In the genomic region with DNA sequence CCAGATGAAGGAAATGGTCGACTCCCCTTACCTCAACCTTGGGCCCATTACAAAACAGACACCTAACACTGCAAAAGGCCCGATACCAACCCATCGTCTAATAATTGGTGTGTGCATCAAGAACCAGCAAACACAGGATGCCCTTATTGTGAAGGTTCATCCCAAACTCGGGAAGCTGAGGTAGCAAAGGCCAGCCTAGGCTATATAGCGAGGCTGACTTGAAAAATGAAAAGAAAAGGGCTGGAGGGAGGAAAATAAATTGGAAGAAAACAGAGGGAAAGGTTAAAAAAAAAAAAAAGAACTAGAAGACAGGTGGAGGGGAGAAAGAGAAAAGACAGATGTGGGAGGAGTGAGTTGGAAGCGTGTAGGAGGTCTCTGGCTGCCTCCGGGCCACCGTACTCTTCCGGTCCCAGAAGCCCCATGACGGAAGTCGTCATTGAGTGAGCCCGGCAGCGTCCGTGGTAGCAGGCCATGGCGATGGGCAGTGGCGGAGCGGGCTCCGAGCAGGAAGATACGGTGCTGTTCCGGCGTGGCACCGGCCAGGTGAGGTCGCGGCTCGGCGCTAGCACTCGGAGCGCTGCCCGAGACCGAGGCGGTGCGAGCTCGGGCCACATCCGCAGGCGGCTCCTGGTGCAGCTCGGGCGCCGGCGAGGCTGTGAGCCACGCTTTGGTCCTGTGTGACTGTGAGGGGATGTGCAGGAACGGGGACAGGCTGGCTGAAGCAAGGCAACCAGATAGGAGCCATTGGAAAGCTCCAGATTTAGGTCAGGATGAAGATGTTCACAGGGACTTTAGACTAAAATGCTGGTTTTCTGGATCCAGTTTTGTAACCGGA, we compare ENCODE assay signal across 7 mouse cellular contexts. TPM values are rescaled to one million over a fixed set of nuclear protein-coding genes. Genes with fewer than 3 reads are reported as not detected.
DNase-seq lines count a peak whose midpoint lies in the region; ATAC-seq lines count a peak whose summit lies in the region.

A gene (plus strand): TSS at position 430 of the 835 bp plus-strand sequence.

- 4% methylated on average over 42 of the region's 42 CpGs for WGBS in embryonic facial prominence, embryonic 12.5 days
- WGBS in limb, embryonic 11.5 days, result 5% methylated on average over 42 of the region's 42 CpGs
- WGBS in midbrain, embryonic 14.5 days, result 5% methylated on average over 38 of the region's 42 CpGs

- peak within 1 kb of the TSS; percentile 96 for H3K4me3 ChIP-seq in embryonic facial prominence, embryonic 12.5 days
- H3K4me3 ChIP-seq in limb, embryonic 11.5 days (ENCODE audit: low read depth, low read length), result peak within 1 kb of the TSS; percentile 97
- H3K4me3 ChIP-seq in midbrain, embryonic 14.5 days (replicated peaks; ENCODE audit: low read depth, low read length), result peak within 1 kb of the TSS; percentile 96

- peak; percentile 96 for ATAC-seq in embryonic facial prominence, embryonic 12.5 days (ENCODE audit: insufficient number of reproducible peaks, insufficient read depth, low FRiP score, low TSS enrichment)
- ATAC-seq in limb, embryonic 11.5 days (ENCODE audit: insufficient number of reproducible peaks, low FRiP score, low TSS enrichment, low read depth), result peak; percentile 95
- ATAC-seq in midbrain, embryonic 14.5 days (ENCODE audit: low FRiP score, low TSS enrichment), result peak; percentile 98

- H3K27ac ChIP-seq in embryonic facial prominence, embryonic 12.5 days, result no peak within 1 kb of the TSS
- no peak within 1 kb of the TSS for H3K27ac ChIP-seq in limb, embryonic 11.5 days (replicated peaks; ENCODE audit: low read depth, low read length)
- H3K27ac ChIP-seq in midbrain, embryonic 14.5 days (replicated peaks; ENCODE audit: low read depth, low read length), result peak within 1 kb of the TSS; percentile 15

- no peaks in the 10 kb centered on the region for H3K9me3 ChIP-seq in embryonic facial prominence, embryonic 12.5 days
- no peaks in the 10 kb centered on the region for H3K9me3 ChIP-seq in limb, embryonic 11.5 days (ENCODE audit: control insufficient read depth, low read length)
- no peaks in the 10 kb centered on the region for H3K9me3 ChIP-seq in midbrain, embryonic 14.5 days (ENCODE audit: control insufficient read depth, low read length)

- peak; percentile 93 for DNase-seq in adrenal gland, postnatal 25 days
- peak; percentile 99 for DNase-seq in heart, adult 11 months
- peak; percentile 97 for DNase-seq in kidney, adult 18-20 months
- peak; percentile 91 for DNase-seq in limb, embryonic 11.5 days (ENCODE audit: low spot score)
- peak; percentile 96 for DNase-seq in midbrain, embryonic 14.5 days
- peak; percentile 80 to 85 for DNase-seq in spleen, adult 18-20 months

- H3K36me3 ChIP-seq in embryonic facial prominence, embryonic 12.5 days, result peaks cover 27% of the 10 kb centered on the region
- peaks cover 4% of the 10 kb centered on the region for H3K36me3 ChIP-seq in limb, embryonic 11.5 days (ENCODE audit: control insufficient read depth, insufficient read depth, low read length)
- peaks cover 27% of the 10 kb centered on the region for H3K36me3 ChIP-seq in midbrain, embryonic 14.5 days (ENCODE audit: control insufficient read depth, insufficient read depth, low read length)

- peaks cover 10% of the 10 kb centered on the region for H3K4me1 ChIP-seq in embryonic facial prominence, embryonic 12.5 days
- 0 out of 2 replicates have a peak, but pooled peaks cover 2% of the 10 kb centered on the region for H3K4me1 ChIP-seq in limb, embryonic 11.5 days (ENCODE audit: control insufficient read depth, insufficient read depth, low read length)
- peaks cover 11% of the 10 kb centered on the region for H3K4me1 ChIP-seq in midbrain, embryonic 14.5 days (ENCODE audit: control insufficient read depth, insufficient read depth, low read length)

- H3K27me3 ChIP-seq in embryonic facial prominence, embryonic 12.5 days, result no peaks in the 10 kb centered on the region
- no peaks in the 10 kb centered on the region for H3K27me3 ChIP-seq in limb, embryonic 11.5 days (ENCODE audit: control insufficient read depth, insufficient read depth, low read length)
- H3K27me3 ChIP-seq in midbrain, embryonic 14.5 days (ENCODE audit: control insufficient read depth, insufficient read depth, low read length), result no peaks in the 10 kb centered on the region

- H3K9ac ChIP-seq in embryonic facial prominence, embryonic 12.5 days, result peak within 1 kb of the TSS; percentile 85
- H3K9ac ChIP-seq in limb, embryonic 11.5 days (ENCODE audit: low read length), result peak within 1 kb of the TSS; percentile 87
- H3K9ac ChIP-seq in midbrain, embryonic 14.5 days (replicated peaks; ENCODE audit: low read length), result peak within 1 kb of the TSS; percentile 81

- H3K4me2 ChIP-seq in embryonic facial prominence, embryonic 12.5 days (replicated peaks), result peak within 1 kb of the TSS; percentile 93
- peak within 1 kb of the TSS; percentile 79 for H3K4me2 ChIP-seq in limb, embryonic 11.5 days (ENCODE audit: low read depth, severe bottlenecking)
- peak within 1 kb of the TSS; percentile 76 for H3K4me2 ChIP-seq in midbrain, embryonic 14.5 days (ENCODE audit: low read length)

RNA-seq across cellular contexts. Expression of the gene that starts here (rescaled TPM):
- total RNA-seq in adrenal gland, postnatal 25 days (2021), result 36.4 and 39.7 TPM in 2 replicates
- 57.7 and 59.5 TPM in 2 replicates for polyA plus RNA-seq in embryonic facial prominence, embryonic 12.5 days (2016; fragmentation: Nextera tagmentation; extraction: Ambion mirVana)
- 85.2 and 93.9 TPM in 2 replicates for polyA plus RNA-seq in limb, embryonic 11.5 days (2014; fragmentation: Nextera tagmentation; extraction: Ambion mirVana)
- 49.5 and 54.2 TPM in 2 replicates for polyA plus RNA-seq in midbrain, embryonic 14.5 days (2014; fragmentation: Nextera tagmentation; extraction: Ambion mirVana)
